Mouse (Mus musculus): Measurements from ENCODE around the gene Wwp2.

- TF ChIP-seq EP300 (optimal IDR thresholded peaks at IDR 0.05): no peak
- no peak for TF ChIP-seq CTCF (IDR thresholded peaks at IDR 0.05; ENCODE audit: low read depth)
Measured at GRCm38 (mm10) chr8:107395397-107395796, 40.8 kb upstream of the Wwp2 start.

Data from stomach, postnatal 0 days (tissue).